Mouse (Mus musculus) heart, postnatal 0 days (tissue): ENCODE data around the gene Wfs1. TPM values are rescaled to one million over a fixed set of nuclear protein-coding genes. Genes with fewer than 3 reads are reported as not detected.
"Not testable (repeated sequence)": the region's sequence is repeated elsewhere in the genome, so short reads cannot be mapped to it uniquely, and the experiment has no call there.

Experiments used
- ATAC-seq: fragments of 200-750 bp; cut with Nextera tagmentation; 2 replicates; pipeline ENCODE4 v1.8.0; 2017; ENCODE audit warnings: low read depth, moderate number of reproducible peaks, moderate library complexity; ENCODE audit not compliant: insufficient read depth
- DNase-seq: peaks from one replicate; pipeline ENCODE4 v3.0.0-alpha.2; 2016; ENCODE audit warnings: low spot score
- H3K27ac ChIP-seq: fragments of 300-500 bp; sonication (generic); 2 replicates; pipeline ENCODE4 v1.5.1; 2014; ENCODE audit warnings: low read depth, mild to moderate bottlenecking
- H3K27me3 ChIP-seq: fragments of 300-500 bp; sonication (generic); 2 replicates; pipeline ENCODE4 v1.6.1; 2014; ENCODE audit warnings: low read length, mixed read lengths; ENCODE audit not compliant: control insufficient read depth, insufficient read depth
- H3K36me3 ChIP-seq: fragments of 300-500 bp; sonication (generic); replicated peaks from 2 replicates; pipeline ENCODE4 v1.6.1; 2014; ENCODE audit warnings: low read length, mixed read lengths; ENCODE audit not compliant: control insufficient read depth, insufficient read depth
- H3K4me1 ChIP-seq: fragments of 300-500 bp; sonication (generic); 2 replicates; pipeline ENCODE4 v1.6.1; 2014; ENCODE audit warnings: antibody characterized with exemption; ENCODE audit not compliant: control insufficient read depth, insufficient read depth
- H3K4me2 ChIP-seq: fragments of 300-500 bp; sonication (generic); 2 replicates; pipeline ENCODE4 v1.6.1; 2014; ENCODE audit warnings: low read depth, mild to moderate bottlenecking, low read length, moderate library complexity
- H3K4me3 ChIP-seq: fragments of 300-500 bp; sonication (generic); 2 replicates; pipeline ENCODE4 v1.5.1; 2014; ENCODE audit warnings: low read depth, low read length
- H3K9ac ChIP-seq: fragments of 300-500 bp; sonication (generic); replicated peaks from 2 replicates; pipeline ENCODE4 v1.6.1; 2014; ENCODE audit warnings: low read depth, low read length, mixed read lengths
- H3K9me3 ChIP-seq: fragments of 300-500 bp; sonication (generic); replicated peaks from 2 replicates; pipeline ENCODE4 v1.6.1; 2016; ENCODE audit warnings: low read length; ENCODE audit not compliant: control insufficient read depth
- CTCF ChIP-seq: IDR thresholded peaks from 2 replicates; pipeline ENCODE4 v1.5.1; 2016; ENCODE audit warnings: antibody characterized with exemption, control low read depth, low read depth
- EP300 ChIP-seq: IDR thresholded peaks from 2 replicates; pipeline ENCODE4 v1.6.1; 2016; ENCODE audit warnings: antibody characterized with exemption, low read depth
- WGBS: fragments of 180-500 bp; shearing (Covaris S2); extraction: QIAGEN DNeasy Blood & Tissue Kit; methylation state at CpG from one replicate; pipeline ENCODE4 v1.1.7; 2014; 5-methylcytosine and 5-hydroxymethylcytosine counted together
- polyA plus RNA-seq: library from polyadenylated mRNA; unstranded; fragments of >200 nt; fragmentation: Nextera tagmentation; extraction: Ambion mirVana; gene quantifications from 2 replicates; pipeline ENCODE4 v1.2.1, GENCODE M21; 2015
- total RNA-seq: library from RNA; depleted of rRNA; stranded (reverse); fragments of >200 nt; gene quantifications from 2 replicates; pipeline ENCODE4 v1.2.3, GENCODE M21; 2014; ENCODE audit warnings: low replicate concordance

Wfs1 gene
- total and polyA plus RNA-seq, 2 experiments from 2014 or later, result 14.6 to 18.3 TPM

GRCm38 (mm10) chr5:36948831-36949230 lies 40.2 kb downstream of the Wfs1 start:
- Histone ChIP-seq H3K4me1 (no peaks in the 10 kb centered on the region), H3K36me3 (no peaks in the 10 kb centered on the region), H3K27ac (no peak overlapping the region), H3K9me3 (no peaks in the 10 kb centered on the region), H3K9ac (no peak overlapping the region), H3K4me2 (no peak overlapping the region), H3K4me3 (no peak overlapping the region), H3K27me3 (0 out of 2 replicates have a peak, but pooled peaks cover 4% of the 10 kb centered on the region)
- TF ChIP-seq CTCF (peak; percentile 90), EP300 (no peak)
- DNase-seq (peak; percentile 30), ATAC-seq (no peak)
- 9% methylated on average over 3 of the region's 3 CpGs for WGBS

- H3K27me3 ChIP-seq, result 0 out of 2 replicates have a peak, but pooled peaks cover 4% of the 10 kb centered on the region
- H3K9me3 ChIP-seq, result no peaks in the 10 kb centered on the region
- no peak overlapping the region for H3K9ac ChIP-seq
- H3K4me1 ChIP-seq, result no peaks in the 10 kb centered on the region
- 20% methylated on average over 5 of the region's 5 CpGs for WGBS
- H3K4me3 ChIP-seq, result no peak overlapping the region
- ATAC-seq (no peak), DNase-seq (peak; percentile 32)
- TF ChIP-seq CTCF (peak; percentile 92), EP300 (no peak)
- no peak overlapping the region for H3K27ac ChIP-seq
- H3K4me2 ChIP-seq, result no peak overlapping the region
- H3K36me3 ChIP-seq, result no peaks in the 10 kb centered on the region
These were observed 42.6 kb downstream of the Wfs1 start for GRCm38 (mm10) chr5:36946445-36946844.

GRCm38 (mm10) chr5:36945713-36946112 lies 43.3 kb downstream of the Wfs1 start:
- WGBS, result 66% methylated on average over 2 of the region's 2 CpGs

GRCm38 (mm10) chr5:36945102-36945701 lies 43.8 kb downstream of the Wfs1 start:
- DNase-seq (no peak), ATAC-seq (no peak)
- TF ChIP-seq CTCF (no peak), EP300 (no peak)
- 0 out of 2 replicates have a peak, but pooled peaks cover 4% of the 10 kb centered on the region for H3K27me3 ChIP-seq
- no peak overlapping the region for H3K4me3 ChIP-seq
- no peaks in the 10 kb centered on the region for H3K4me1 ChIP-seq
- 40% methylated on average over 8 of the region's 8 CpGs for WGBS
- no peak overlapping the region for H3K9ac ChIP-seq
- no peaks in the 10 kb centered on the region for H3K9me3 ChIP-seq
- no peak overlapping the region for H3K4me2 ChIP-seq
- H3K27ac ChIP-seq, result no peak overlapping the region
- no peaks in the 10 kb centered on the region for H3K36me3 ChIP-seq

More at GRCm38 (mm10) chr5:36945713-36946112, 43.3 kb downstream of the Wfs1 start:
- H3K27ac ChIP-seq, result no peak overlapping the region
- no peaks in the 10 kb centered on the region for H3K36me3 ChIP-seq
- H3K9me3 ChIP-seq, result no peaks in the 10 kb centered on the region
- 0 out of 2 replicates have a peak, but pooled peaks cover 4% of the 10 kb centered on the region for H3K27me3 ChIP-seq
- TF ChIP-seq CTCF (no peak), EP300 (no peak)
- H3K4me2 ChIP-seq, result no peak overlapping the region
- no peak for ATAC-seq
- no peak overlapping the region for H3K4me3 ChIP-seq
- DNase-seq, result no peak
- no peak overlapping the region for H3K9ac ChIP-seq
- H3K4me1 ChIP-seq, result no peaks in the 10 kb centered on the region

GRCm38 (mm10) chr5:36944552-36944951 lies 44.5 kb downstream of the Wfs1 start:
- no peaks in the 10 kb centered on the region for H3K36me3 ChIP-seq
- H3K9me3 ChIP-seq, result no peaks in the 10 kb centered on the region
- WGBS, result 55% methylated on average over 5 of the region's 5 CpGs
- no peaks in the 10 kb centered on the region for H3K4me1 ChIP-seq
- no peak overlapping the region for H3K9ac ChIP-seq
- ATAC-seq (no peak), DNase-seq (no peak)
- TF ChIP-seq EP300 (no peak), CTCF (no peak)
- no peak overlapping the region for H3K27ac ChIP-seq
- H3K4me2 ChIP-seq, result no peak overlapping the region
- 0 out of 2 replicates have a peak, but pooled peaks cover 4% of the 10 kb centered on the region for H3K27me3 ChIP-seq
- H3K4me3 ChIP-seq, result no peak overlapping the region

- TF ChIP-seq EP300 (no peak), CTCF (no peak)
- WGBS, result 91% methylated on average over 2 of the region's 2 CpGs
These were observed 46.6 kb downstream of the Wfs1 start for GRCm38 (mm10) chr5:36942446-36942845.

GRCm38 (mm10) chr5:36938991-36939390 lies 50.0 kb downstream of the Wfs1 start:
- H3K27ac ChIP-seq, H3K27me3 ChIP-seq, H3K36me3 ChIP-seq, H3K4me2 ChIP-seq, H3K9ac ChIP-seq, DNase-seq, H3K4me1 ChIP-seq, ATAC-seq, H3K4me3 ChIP-seq, H3K9me3 ChIP-seq: not testable (repeated sequence)
- 72% methylated on average over 2 of the region's 2 CpGs for WGBS

More at GRCm38 (mm10) chr5:36942446-36942845, 46.6 kb downstream of the Wfs1 start:
- Histone ChIP-seq H3K9ac (no peak overlapping the region), H3K36me3 (no peaks in the 10 kb centered on the region), H3K4me2 (no peak overlapping the region), H3K27ac (no peak overlapping the region), H3K9me3 (no peaks in the 10 kb centered on the region), H3K4me1 (no peaks in the 10 kb centered on the region), H3K27me3 (0 out of 2 replicates have a peak, but pooled peaks cover 4% of the 10 kb centered on the region), H3K4me3 (no peak overlapping the region)
- DNase-seq (no peak), ATAC-seq (no peak)
